Mouse (Mus musculus) forebrain, embryonic 16.5 days (tissue): ENCODE data around the gene Ust. TPM values are rescaled to one million over a fixed set of nuclear protein-coding genes. Genes with fewer than 3 reads are reported as not detected.

Experiments used
- ATAC-seq: fragments of 200-750 bp; cut with Nextera tagmentation; 2 replicates; pipeline ENCODE4 v1.8.0; 2017; ENCODE audit warnings: mild to moderate bottlenecking, moderate library complexity
- H3K27ac ChIP-seq: fragments of 300-500 bp; sonication (generic); 2 replicates; pipeline ENCODE4 v1.5.1; 2014; ENCODE audit warnings: low read length, control low read depth
- H3K27me3 ChIP-seq: fragments of 300-500 bp; sonication (generic); replicated peaks from 2 replicates; pipeline ENCODE4 v1.6.1; 2014; ENCODE audit warnings: low read length; ENCODE audit not compliant: control insufficient read depth, insufficient read depth
- H3K36me3 ChIP-seq: fragments of 300-500 bp; sonication (generic); 2 replicates; pipeline ENCODE4 v1.6.1; 2014; ENCODE audit not compliant: control insufficient read depth, insufficient read depth
- H3K4me1 ChIP-seq: fragments of 300-500 bp; sonication (generic); replicated peaks from 2 replicates; pipeline ENCODE4 v1.6.1; 2014; ENCODE audit warnings: low read length; ENCODE audit not compliant: control insufficient read depth, insufficient read depth
- H3K4me2 ChIP-seq: fragments of 300-500 bp; sonication (generic); 2 replicates; pipeline ENCODE4 v1.6.1; 2014; ENCODE audit warnings: mild to moderate bottlenecking, low read length, control low read depth
- H3K4me3 ChIP-seq: fragments of 300-500 bp; sonication (generic); replicated peaks from 2 replicates; pipeline ENCODE4 v1.5.1; 2014; ENCODE audit warnings: mild to moderate bottlenecking, low read length, control low read depth
- H3K9ac ChIP-seq: fragments of 300-500 bp; sonication (generic); replicated peaks from 2 replicates; pipeline ENCODE4 v1.6.1; 2014; ENCODE audit warnings: low read depth, low read length, control low read depth
- H3K9me3 ChIP-seq: fragments of 300-500 bp; sonication (generic); 2 replicates; pipeline ENCODE4 v1.6.1; 2016; ENCODE audit warnings: low read length; ENCODE audit not compliant: control insufficient read depth
- WGBS: fragments of 180-500 bp; shearing (Covaris S2); extraction: QIAGEN DNeasy Blood & Tissue Kit; methylation state at CpG from one replicate; pipeline ENCODE4 v1.1.7; 2014; 5-methylcytosine and 5-hydroxymethylcytosine counted together
- polyA plus RNA-seq: library from polyadenylated mRNA; unstranded; fragments of >200 nt; fragmentation: Nextera tagmentation; extraction: Ambion mirVana; gene quantifications from 2 replicates; pipeline ENCODE4 v1.2.1, GENCODE M21; 2015

Ust gene
- polyA plus RNA-seq, 1 experiment from 2014 or later = 6.3 TPM

DNA sequence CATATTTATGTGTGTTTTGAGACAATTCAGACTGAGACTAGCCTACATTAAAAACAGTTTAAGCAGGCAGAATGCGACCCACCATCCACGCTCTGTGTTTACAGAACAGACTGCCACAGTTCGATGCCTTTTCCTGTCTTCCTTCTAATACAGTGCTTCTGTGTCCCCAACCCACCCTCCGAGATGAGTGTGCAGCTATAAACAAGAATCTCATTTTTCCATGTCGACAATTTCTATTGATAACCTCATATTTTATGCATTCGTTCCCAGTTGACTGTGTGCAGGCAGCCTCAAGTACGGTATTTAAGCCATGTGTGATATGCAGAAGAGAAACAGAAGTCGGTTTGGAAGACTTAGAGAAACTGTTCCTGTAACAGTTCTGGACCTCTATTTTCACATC, 6.9 kb downstream of the Ust start:
- WGBS = 57% methylated on average over 8 of the region's 8 CpGs
- ATAC-seq = 0 out of 2 replicates have a peak, but pooled peaks have one; percentile 30
- H3K4me3 ChIP-seq = no peak overlapping the region

DNA sequence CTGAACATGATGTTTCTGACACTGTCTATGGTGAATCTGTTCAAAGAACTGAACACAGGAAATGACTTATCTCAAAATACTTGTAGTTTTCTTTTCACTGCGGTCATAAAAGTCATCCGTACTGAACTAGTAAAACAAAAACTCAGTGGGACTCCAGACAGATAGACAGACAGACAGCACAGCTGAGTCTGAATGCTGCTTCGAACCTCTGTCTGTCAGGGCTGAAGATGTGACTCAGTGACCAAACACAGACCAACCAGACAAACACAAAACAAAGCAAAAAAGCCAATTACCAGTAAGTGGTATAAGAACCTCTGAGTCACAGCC, 12.4 kb downstream of the Ust start:
- no peak overlapping the region for H3K4me2 ChIP-seq
- no peaks in the 10 kb centered on the region for H3K9me3 ChIP-seq
- ATAC-seq = no peak
- H3K4me3 ChIP-seq = no peak overlapping the region
- 75% methylated on average over 3 of the region's 3 CpGs for WGBS
- no peaks in the 10 kb centered on the region for H3K36me3 ChIP-seq
- H3K27ac ChIP-seq = no peak overlapping the region
- H3K4me1 ChIP-seq = no peaks in the 10 kb centered on the region
- no peaks in the 10 kb centered on the region for H3K27me3 ChIP-seq
- no peak overlapping the region for H3K9ac ChIP-seq

More for the DNA sequence above, 6.9 kb downstream of the Ust start:
- no peaks in the 10 kb centered on the region for H3K36me3 ChIP-seq
- H3K27ac ChIP-seq = peak overlapping the region; percentile 35
- peaks cover 3% of the 10 kb centered on the region; the same call in 1 of the 2 replicates for H3K4me1 ChIP-seq
- peaks cover 3% of the 10 kb centered on the region; the same call in 1 of the 2 replicates for H3K27me3 ChIP-seq
- no peaks in the 10 kb centered on the region for H3K9me3 ChIP-seq
- H3K4me2 ChIP-seq = no peak overlapping the region
- H3K9ac ChIP-seq = no peak overlapping the region

GRCm38 (mm10) chr10:8505346-8506246, 13.0 kb downstream of the Ust start:
- Histone ChIP-seq H3K9ac (no peak overlapping the region), H3K4me2 (no peak overlapping the region), H3K4me3 (no peak overlapping the region), H3K4me1 (no peaks in the 10 kb centered on the region), H3K36me3 (no peaks in the 10 kb centered on the region), H3K27ac (no peak overlapping the region), H3K27me3 (no peaks in the 10 kb centered on the region), H3K9me3 (no peaks in the 10 kb centered on the region)
- 57% methylated on average over 13 of the region's 13 CpGs for WGBS
- no peak for ATAC-seq

GRCm38 (mm10) chr10:8504832-8505231, 13.8 kb downstream of the Ust start:
- Histone ChIP-seq H3K36me3 (no peaks in the 10 kb centered on the region), H3K9ac (no peak overlapping the region), H3K4me2 (no peak overlapping the region), H3K4me1 (no peaks in the 10 kb centered on the region), H3K9me3 (no peaks in the 10 kb centered on the region), H3K4me3 (no peak overlapping the region), H3K27me3 (no peaks in the 10 kb centered on the region), H3K27ac (no peak overlapping the region)
- WGBS = 83% methylated on average over 4 of the region's 4 CpGs
- no peak for ATAC-seq

DNA sequence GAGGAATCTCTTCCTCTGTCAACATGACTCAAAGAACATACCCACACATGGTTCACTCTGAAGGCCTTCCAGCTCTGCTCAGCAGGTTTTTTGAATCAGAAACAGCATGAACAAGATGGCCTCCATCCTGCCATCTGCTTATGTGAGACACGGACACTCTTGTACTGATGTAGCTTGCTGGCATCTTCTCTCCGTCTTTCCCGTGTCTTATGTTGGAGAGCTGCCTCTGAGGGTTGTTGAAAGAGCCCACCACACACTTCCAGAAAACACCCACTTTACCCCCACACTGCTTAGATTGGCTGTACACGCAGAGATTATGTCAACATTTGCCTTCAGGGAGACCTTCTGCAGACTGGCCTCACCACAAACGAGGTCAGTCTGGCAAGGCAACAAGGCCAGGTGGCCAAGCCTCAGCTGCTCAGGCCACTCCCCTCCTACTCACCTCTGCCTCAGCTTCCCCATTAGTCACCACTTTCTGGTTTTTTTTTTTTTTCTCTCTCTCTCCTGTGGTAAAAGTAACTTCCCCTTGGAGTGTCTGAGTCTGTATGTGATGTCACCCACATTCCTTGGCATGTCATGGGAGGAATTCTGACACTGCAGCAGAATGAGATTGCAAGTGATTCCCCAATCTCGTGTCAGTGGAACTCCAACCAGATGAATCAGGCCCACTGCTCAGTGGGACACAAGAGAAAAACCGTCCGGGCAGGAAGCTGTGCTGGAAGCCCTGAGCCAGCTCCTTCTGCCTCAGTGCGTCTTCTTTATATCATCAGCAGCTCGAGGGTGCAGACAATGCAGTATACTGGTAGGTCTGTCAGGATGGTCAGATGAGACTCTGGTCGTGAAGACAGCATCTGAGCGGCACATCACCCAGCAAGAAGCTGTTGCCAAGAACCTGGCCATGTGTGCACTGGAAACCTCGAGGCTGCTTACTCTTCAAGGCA, 19.4 kb downstream of the Ust start:
- Histone ChIP-seq H3K4me1 (peaks cover 7% of the 10 kb centered on the region), H3K4me2 (no peak overlapping the region), H3K9ac (no peak overlapping the region), H3K4me3 (no peak overlapping the region), H3K27ac (no peak overlapping the region), H3K9me3 (no peaks in the 10 kb centered on the region), H3K36me3 (no peaks in the 10 kb centered on the region), H3K27me3 (no peaks in the 10 kb centered on the region)
- 63% methylated on average over 13 of the region's 13 CpGs for WGBS
- ATAC-seq = peak; percentile 36

GRCm38 (mm10) chr10:8495543-8496141, 23.0 kb downstream of the Ust start:
- Histone ChIP-seq H3K9ac (no peak overlapping the region), H3K27ac (no peak overlapping the region), H3K4me1 (peaks cover 7% of the 10 kb centered on the region), H3K9me3 (0 out of 2 replicates have a peak, but pooled peaks cover 3% of the 10 kb centered on the region), H3K27me3 (no peaks in the 10 kb centered on the region), H3K4me3 (no peak overlapping the region), H3K4me2 (no peak overlapping the region), H3K36me3 (no peaks in the 10 kb centered on the region)
- ATAC-seq = no peak
- 47% methylated on average over 5 of the region's 5 CpGs for WGBS

DNA sequence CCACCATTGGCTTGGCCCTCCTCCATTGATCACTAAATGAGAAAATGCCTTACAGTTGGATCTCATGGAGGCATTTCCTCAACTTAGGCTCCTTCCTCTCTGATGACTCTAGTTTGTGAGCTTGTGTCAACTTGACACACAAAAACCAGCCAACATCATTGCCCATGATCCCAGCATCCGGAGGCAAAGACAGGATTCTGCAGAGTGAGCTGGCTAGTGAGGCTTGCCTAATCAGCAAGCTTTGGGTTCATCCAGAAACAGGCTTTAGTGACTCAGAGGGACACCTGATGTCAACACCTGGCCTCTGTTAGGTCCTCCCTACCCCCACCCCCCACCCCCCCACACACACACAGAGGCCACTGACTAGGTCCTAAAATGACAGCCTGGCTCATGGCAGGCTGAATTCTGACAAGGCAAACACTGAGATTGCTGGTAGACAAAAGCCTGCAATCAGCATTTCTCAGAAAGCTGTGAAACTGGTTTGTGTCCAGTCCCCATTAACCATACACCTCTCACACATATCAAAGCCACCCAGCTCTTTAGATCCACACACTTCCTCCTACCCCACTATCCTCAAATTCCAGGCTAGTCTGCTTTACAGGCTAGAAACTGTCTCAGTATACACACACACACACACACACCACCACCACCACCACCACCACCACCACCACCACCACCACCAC, 26.6 kb downstream of the Ust start:
- no peak overlapping the region for H3K4me3 ChIP-seq
- no peaks in the 10 kb centered on the region for H3K36me3 ChIP-seq
- H3K27me3 ChIP-seq = no peaks in the 10 kb centered on the region
- ATAC-seq = no peak
- H3K9me3 ChIP-seq = 0 out of 2 replicates have a peak, but pooled peaks cover 3% of the 10 kb centered on the region
- no peak overlapping the region for H3K9ac ChIP-seq
- WGBS = 92% methylated on average over 1 of the region's 1 CpGs
- no peaks in the 10 kb centered on the region; the same call in 1 of the 2 replicates for H3K4me1 ChIP-seq
- no peak overlapping the region for H3K4me2 ChIP-seq
- no peak overlapping the region for H3K27ac ChIP-seq

GRCm38 (mm10) chr10:8487388-8487787, 31.2 kb downstream of the Ust start:
- Histone ChIP-seq H3K4me2 (no peak overlapping the region), H3K9ac (no peak overlapping the region), H3K36me3 (no peaks in the 10 kb centered on the region), H3K27me3 (no peaks in the 10 kb centered on the region), H3K27ac (no peak overlapping the region), H3K4me3 (no peak overlapping the region), H3K4me1 (no peaks in the 10 kb centered on the region), H3K9me3 (no peaks in the 10 kb centered on the region)
- 81% methylated on average over 2 of the region's 2 CpGs for WGBS
- ATAC-seq = no peak
